Mouse (Mus musculus): ENCODE measurements around the gene Vipas39.

GRCm38 (mm10) chr12:87199973-87200586 is 66.0 kb downstream of the Vipas39 start, which contains the start of gene Tmed8:
- no peak for TF ChIP-seq CTCF (IDR thresholded peaks at IDR 0.05; ENCODE audit: borderline replicate concordance, insufficient read depth, low read depth, low read length)
- TF ChIP-seq POLR2A (IDR thresholded peaks at IDR 0.05; ENCODE audit: borderline replicate concordance, insufficient read depth, low read length): peak; percentile 20; the same call in 1 of the 2 replicates
